Mouse (Mus musculus) CH12.LX (cell line): ENCODE results near the gene Adnp.

Source experiments
- CTCF ChIP-seq, 2 experiments: IDR thresholded peaks in 1 of 2; conservative IDR thresholded peaks in 1 of 2; 2 replicates each; pipeline ENCODE4 v1.5.1; 2011 to 2012; ENCODE audit warnings: low read depth in 2 of 2, low read length in 2 of 2, improper control_type of control experiment in 1 of 2, inconsistent platforms in 1 of 2, mild to moderate bottlenecking in 1 of 2, moderate library complexity in 1 of 2
- E2F4 ChIP-seq: IDR thresholded peaks from 2 replicates; pipeline ENCODE4 v1.6.1; 2011; ENCODE audit warnings: low read depth, low read length, improper control_type of control experiment; ENCODE audit not compliant: insufficient replicate concordance
- GABPA ChIP-seq: IDR thresholded peaks from 2 replicates; pipeline ENCODE4 v1.6.1; 2012; ENCODE audit warnings: low read depth, low read length, improper control_type of control experiment, inconsistent platforms; ENCODE audit not compliant: insufficient replicate concordance
- POLR2A ChIP-seq: IDR thresholded peaks from 2 replicates; pipeline ENCODE4 v1.6.1; 2011; ENCODE audit warnings: low read depth, mild to moderate bottlenecking, improper control_type of control experiment, low read length

- TF ChIP-seq GABPA (no peak), POLR2A (no peak), E2F4 (no peak), CTCF (conservative IDR thresholded peaks at IDR 0.05 in 1 of 2, IDR thresholded peaks at IDR 0.05 in 1 of 2; ENCODE audit: low read depth in 2 of 2, low read length in 2 of 2) (no peak)
Measured at GRCm38 (mm10) chr2:168207883-168208282, 971 bp upstream of the Adnp start.
